Mouse (Mus musculus) E14TG2a.4 (cell line): ENCODE results near the gene Slc10a7.

Experiments used
- H3K27me3 ChIP-seq: 2 replicates; pipeline ENCODE4 v1.6.1; 2014; ENCODE audit warnings: low read length, control low read depth; ENCODE audit not compliant: insufficient read depth
- H3K36me3 ChIP-seq: 2 replicates; pipeline ENCODE4 v1.6.1; 2014; ENCODE audit warnings: low read length, control low read depth; ENCODE audit not compliant: insufficient read depth
- H3K4me1 ChIP-seq: replicated peaks from 2 replicates; pipeline ENCODE4 v1.6.1; 2014; ENCODE audit warnings: low read depth, low read length, control low read depth
- H3K4me3 ChIP-seq: replicated peaks from 2 replicates; pipeline ENCODE4 v1.5.1; 2014; ENCODE audit warnings: mild to moderate bottlenecking, low read length
- H3K9me3 ChIP-seq: 2 replicates; pipeline ENCODE4 v1.6.1; 2014; ENCODE audit warnings: low read length, control low read depth
- CTCF ChIP-seq: conservative IDR thresholded peaks from 2 replicates; pipeline ENCODE4 v1.5.1; 2014; ENCODE audit warnings: low read length
- NANOG ChIP-seq: IDR thresholded peaks from 2 replicates; pipeline ENCODE4 v1.6.1; 2014; ENCODE audit warnings: borderline replicate concordance, low read length, mixed read lengths
- POU5F1 ChIP-seq: IDR thresholded peaks from 2 replicates; pipeline ENCODE4 v1.6.1; 2014; ENCODE audit warnings: low read length, borderline replicate concordance

The Slc10a7 gene

GRCm38 (mm10) chr8:78749861-78750825, 241.0 kb downstream of the Slc10a7 start:
- no peaks in the 10 kb centered on the region for H3K27me3 ChIP-seq
- no peak overlapping the region for H3K4me3 ChIP-seq
- no peaks in the 10 kb centered on the region for H3K36me3 ChIP-seq
- TF ChIP-seq CTCF (no peak), POU5F1 (no peak), NANOG (no peak)
- H3K9me3 ChIP-seq: no peaks in the 10 kb centered on the region; the same call in 1 of the 2 replicates
- peaks cover 6% of the 10 kb centered on the region; the same call in 1 of the 2 replicates for H3K4me1 ChIP-seq

DNA sequence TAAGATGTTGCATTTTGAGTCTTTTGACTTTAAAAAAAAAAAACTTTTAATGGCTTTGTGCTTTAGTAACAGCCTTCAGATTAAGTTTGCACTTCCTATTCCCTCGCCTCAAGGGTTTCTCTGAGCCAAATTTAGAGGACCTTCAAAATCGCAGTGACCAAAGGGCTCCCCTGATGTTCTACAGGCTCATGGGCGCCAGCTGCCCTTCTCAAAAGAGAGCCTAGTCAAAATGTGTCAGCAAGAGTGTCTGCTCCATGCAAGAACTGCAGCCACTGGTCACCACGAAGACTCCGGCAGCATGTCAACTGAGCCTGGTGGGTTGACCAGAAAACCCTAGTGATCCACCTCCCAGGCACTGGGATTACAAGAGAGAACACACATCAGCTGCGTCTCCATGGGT, 242.0 kb downstream of the Slc10a7 start:
- no peak overlapping the region for H3K4me3 ChIP-seq
- H3K4me1 ChIP-seq: 0 out of 2 replicates have a peak, but pooled peaks cover 3% of the 10 kb centered on the region
- no peaks in the 10 kb centered on the region for H3K36me3 ChIP-seq
- H3K27me3 ChIP-seq: no peaks in the 10 kb centered on the region
- TF ChIP-seq CTCF (no peak), POU5F1 (no peak), NANOG (no peak)
- no peaks in the 10 kb centered on the region; the same call in 1 of the 2 replicates for H3K9me3 ChIP-seq

DNA sequence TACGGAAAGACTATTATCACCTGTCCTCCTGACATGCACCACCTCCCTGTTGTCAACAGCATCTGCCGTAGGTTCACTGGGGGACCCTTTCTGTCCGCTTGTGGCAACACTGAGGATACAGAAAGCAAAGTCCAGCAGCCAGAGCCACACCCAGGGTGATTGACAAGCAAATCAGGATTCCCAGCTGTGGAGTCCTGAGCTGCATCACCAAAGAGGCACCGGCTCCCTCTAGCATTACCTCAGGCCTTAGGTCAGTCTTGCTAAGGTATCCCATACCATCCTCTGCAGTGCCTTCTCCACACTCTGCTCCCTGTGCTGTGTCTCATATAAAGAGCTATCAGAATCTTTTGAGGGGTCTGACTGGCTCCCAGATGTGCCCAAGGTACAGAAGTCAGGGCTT, 245.8 kb downstream of the Slc10a7 start:
- no peaks in the 10 kb centered on the region for H3K36me3 ChIP-seq
- H3K9me3 ChIP-seq: no peaks in the 10 kb centered on the region
- H3K4me3 ChIP-seq: no peak overlapping the region
- H3K27me3 ChIP-seq: no peaks in the 10 kb centered on the region
- 0 out of 2 replicates have a peak, but pooled peaks cover 3% of the 10 kb centered on the region for H3K4me1 ChIP-seq
- TF ChIP-seq CTCF (no peak), POU5F1 (no peak), NANOG (no peak)

- TF ChIP-seq CTCF (no peak), POU5F1 (no peak), NANOG (no peak)
- Histone ChIP-seq H3K4me3 (no peak overlapping the region), H3K27me3 (no peaks in the 10 kb centered on the region), H3K4me1 (0 out of 2 replicates have a peak, but pooled peaks cover 3% of the 10 kb centered on the region), H3K9me3 (peaks cover 16% of the 10 kb centered on the region), H3K36me3 (no peaks in the 10 kb centered on the region)
Observed at GRCm38 (mm10) chr8:78759139-78759538, 250.0 kb downstream of the Slc10a7 start.

DNA sequence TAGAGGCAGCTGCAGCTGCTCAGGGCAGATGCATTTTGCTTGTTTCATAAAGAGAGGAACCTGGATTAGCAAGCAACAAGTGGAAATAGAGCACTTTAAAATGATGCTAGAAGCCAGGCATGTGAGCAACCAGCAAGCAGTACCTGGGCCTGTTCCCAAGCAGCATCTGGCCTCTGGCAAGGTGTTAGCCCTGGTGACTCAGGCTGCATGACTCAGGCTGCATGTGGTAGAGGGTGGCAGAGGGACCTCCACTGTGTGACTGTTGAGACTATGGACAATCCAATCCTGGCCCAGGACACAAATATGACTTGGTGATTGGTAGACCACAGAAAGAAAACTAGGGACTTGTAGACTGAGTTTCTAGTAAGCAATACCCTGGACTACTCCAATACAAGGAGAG, 255.8 kb downstream of the Slc10a7 start:
- Histone ChIP-seq H3K9me3 (peaks cover 16% of the 10 kb centered on the region), H3K4me1 (no peaks in the 10 kb centered on the region), H3K27me3 (no peaks in the 10 kb centered on the region), H3K4me3 (no peak overlapping the region), H3K36me3 (no peaks in the 10 kb centered on the region)
- TF ChIP-seq NANOG (no peak), POU5F1 (no peak), CTCF (no peak)

- Histone ChIP-seq H3K36me3 (no peaks in the 10 kb centered on the region), H3K27me3 (no peaks in the 10 kb centered on the region), H3K4me1 (no peaks in the 10 kb centered on the region), H3K4me3 (no peak overlapping the region), H3K9me3 (peaks cover 16% of the 10 kb centered on the region)
- TF ChIP-seq POU5F1 (no peak), NANOG (no peak), CTCF (no peak)
Observed at GRCm38 (mm10) chr8:78765556-78765955, 256.4 kb downstream of the Slc10a7 start.

DNA sequence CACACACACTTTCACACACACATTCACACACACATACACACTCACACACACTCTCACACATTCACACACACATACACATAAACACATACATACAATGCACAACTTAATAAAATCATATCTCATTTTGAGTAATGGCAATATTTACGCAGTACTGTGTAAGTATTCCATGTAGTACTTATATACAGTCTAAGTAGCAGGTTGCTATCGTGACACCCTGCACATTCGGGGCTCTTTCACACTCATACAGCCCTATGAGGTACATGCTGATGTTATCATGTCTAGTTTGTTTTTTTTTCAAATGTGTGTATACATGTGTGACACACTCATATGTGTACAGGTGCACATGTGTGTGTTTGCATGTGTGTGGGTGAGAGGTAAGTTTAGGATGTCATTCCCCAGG, 261.4 kb downstream of the Slc10a7 start:
- H3K4me3 ChIP-seq: no peak overlapping the region
- TF ChIP-seq POU5F1 (no peak), CTCF (no peak), NANOG (no peak)
- H3K9me3 ChIP-seq: no peaks in the 10 kb centered on the region
- no peaks in the 10 kb centered on the region for H3K36me3 ChIP-seq
- peaks cover 7% of the 10 kb centered on the region; the same call in 1 of the 2 replicates for H3K4me1 ChIP-seq
- H3K27me3 ChIP-seq: no peaks in the 10 kb centered on the region

- H3K4me1 ChIP-seq: peaks cover 7% of the 10 kb centered on the region; the same call in 1 of the 2 replicates
- H3K27me3 ChIP-seq: no peaks in the 10 kb centered on the region
- no peaks in the 10 kb centered on the region for H3K36me3 ChIP-seq
- H3K9me3 ChIP-seq: no peaks in the 10 kb centered on the region
- no peak overlapping the region for H3K4me3 ChIP-seq
- TF ChIP-seq CTCF (no peak), POU5F1 (no peak), NANOG (no peak)
Observed at GRCm38 (mm10) chr8:78771256-78771655, 262.1 kb downstream of the Slc10a7 start.
